Mouse (Mus musculus) layer of hippocampus, postnatal 10 days (tissue): ENCODE results near the gene Ubfd1. TPM values are rescaled to one million over a fixed set of nuclear protein-coding genes. Genes with fewer than 3 reads are reported as not detected.
A peak's percentile ranks its signal among the peaks of the same experiment; 100 is the strongest.

Experiments used
- DNase-seq, 2 experiments: peaks; one replicate each; pipeline ENCODE4 v3.0.0; 2021; ENCODE audit warnings: low spot score in 2 of 2
- long read RNA-seq: library from polyadenylated mRNA; stranded (forward); transcript quantifications from one replicate; pipeline ENCODE4 v2.0.0, GENCODE M21; 2023
- total RNA-seq, 2 experiments: library from RNA; stranded (reverse); gene quantifications; 2 replicates each; pipeline ENCODE4 v1.2.3; 2021

Ubfd1 gene
- 10 to 100 TPM; 71.6 to 71.8 TPM for total RNA-seq
- long read RNA-seq, full-length matches to known transcripts, result 19 of 34 reads
- long read RNA-seq, partial matches to known transcripts, result 3 of 34 reads
- long read RNA-seq, other reads (novel, unspliced or antisense), result 12 of 34 reads

- DNase-seq, result peak; percentile 95 to 97
Observed at GRCm38 (mm10) chr7:122066945-122067516, at the start of gene Ubfd1, which contains the start of gene Ears2. Ubfd1 (plus strand) TSS chr7:122067175. Ears2 (minus strand) TSS chr7:122067263.

GRCm38 (mm10) chr7:122018247-122018646 is 48.7 kb upstream of the Ubfd1 start:
- no peak for DNase-seq

- DNase-seq, result peak in 1 of 2 experiments; percentile 24
Observed at GRCm38 (mm10) chr7:122018978-122019377, 48.0 kb upstream of the Ubfd1 start.

- DNase-seq, result no peak
Observed at GRCm38 (mm10) chr7:122020273-122020666, 46.7 kb upstream of the Ubfd1 start.

GRCm38 (mm10) chr7:122020667-122021354 is 46.2 kb upstream of the Ubfd1 start, which contains the start of gene Gga2:
Gga2 (minus strand) TSS chr7:122021222.
- DNase-seq, result peak; percentile 82 to 90

- DNase-seq, result no peak
Observed at GRCm38 (mm10) chr7:122022131-122022530, 44.8 kb upstream of the Ubfd1 start.

DNA sequence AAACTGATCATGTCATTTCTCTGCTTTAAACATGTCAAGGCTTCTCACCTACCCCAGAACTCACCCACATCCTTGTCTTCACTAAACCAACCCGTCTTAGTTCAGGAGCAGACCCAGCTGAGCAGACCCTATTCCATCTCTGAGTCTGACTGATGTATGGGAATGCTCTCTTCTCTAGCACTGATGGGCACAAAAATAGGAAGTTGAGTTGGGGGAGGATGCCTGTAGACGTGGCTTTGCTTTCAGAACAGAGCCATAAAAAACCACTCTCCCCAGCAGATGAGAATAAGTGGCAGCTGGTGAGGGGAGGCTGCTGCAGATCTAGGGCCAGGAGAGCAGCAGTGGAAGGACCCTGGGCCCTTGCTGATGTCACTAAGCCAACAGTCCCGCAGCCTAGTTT is 33.6 kb upstream of the Ubfd1 start:
- DNase-seq, result no peak

DNA sequence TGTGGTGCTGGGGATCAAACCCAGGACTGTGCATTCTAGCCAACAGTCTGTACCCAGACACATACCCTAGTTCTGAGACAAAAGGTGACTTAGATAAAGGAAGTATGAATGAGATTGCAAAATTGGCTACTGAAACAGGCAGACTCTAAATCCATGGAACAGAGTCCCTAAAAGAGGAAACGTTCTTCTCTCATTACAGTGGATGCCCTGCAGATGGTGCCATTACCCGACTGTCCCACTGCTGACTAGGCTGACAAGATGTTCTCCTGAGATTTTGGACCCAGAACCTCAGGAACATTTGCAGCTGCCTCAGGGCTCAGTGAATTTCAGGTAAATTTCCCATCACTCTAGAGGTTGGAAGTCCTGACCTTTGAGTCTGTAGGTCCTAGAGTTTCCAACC is 32.6 kb upstream of the Ubfd1 start:
- DNase-seq, result no peak

GRCm38 (mm10) chr7:122044106-122044505 is 22.9 kb upstream of the Ubfd1 start:
- DNase-seq, result no peak

DNA sequence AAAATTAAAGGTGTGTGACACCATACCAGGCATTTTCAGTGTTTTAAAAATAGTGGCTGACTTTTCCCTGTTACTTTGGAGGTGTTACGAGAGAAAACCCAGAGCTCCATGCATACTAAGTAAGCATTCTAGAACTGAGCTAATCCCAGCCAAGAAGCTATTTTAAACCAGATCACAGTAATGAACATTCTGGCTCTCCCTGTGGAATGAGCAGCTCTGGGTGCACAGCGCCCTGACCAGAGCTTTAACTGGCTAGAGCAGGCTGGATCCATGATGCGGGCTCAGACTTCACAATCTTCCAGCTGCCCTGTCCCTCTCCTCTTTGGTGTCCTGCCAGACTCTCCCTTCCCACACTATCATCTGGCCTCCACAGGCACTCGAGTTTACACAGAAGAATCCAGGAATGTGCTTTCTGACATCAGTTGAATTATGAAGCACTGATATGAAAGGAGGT is 21.8 kb upstream of the Ubfd1 start:
- no peak for DNase-seq

- no peak for DNase-seq
Observed at GRCm38 (mm10) chr7:122045711-122046110, 21.3 kb upstream of the Ubfd1 start.

- no peak for DNase-seq
Observed at GRCm38 (mm10) chr7:122046813-122047212, 20.2 kb upstream of the Ubfd1 start.

GRCm38 (mm10) chr7:122048191-122048590 is 18.8 kb upstream of the Ubfd1 start:
- DNase-seq, result no peak

- no peak for DNase-seq
Observed at GRCm38 (mm10) chr7:122050834-122051233, 16.1 kb upstream of the Ubfd1 start.

DNA sequence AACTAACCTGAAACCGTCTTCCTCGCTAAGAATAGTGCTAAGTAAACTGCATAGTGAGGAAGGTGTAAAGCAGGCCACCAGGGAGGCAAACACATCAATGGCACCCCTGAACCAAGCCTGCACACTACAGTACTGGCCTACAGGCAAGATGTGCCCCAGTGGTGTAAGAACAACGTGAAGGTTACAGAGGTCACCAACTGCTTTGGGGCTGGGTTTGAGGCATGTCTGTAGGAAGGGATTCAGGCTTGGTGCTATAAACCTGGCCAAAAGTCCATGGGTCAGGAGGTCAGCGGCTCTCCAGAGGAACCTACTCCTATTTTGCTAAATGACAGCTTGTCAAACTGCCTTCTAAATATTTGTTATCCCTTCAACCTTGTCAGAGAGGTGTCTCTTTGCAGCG is 10.3 kb upstream of the Ubfd1 start:
- DNase-seq, result no peak

DNA sequence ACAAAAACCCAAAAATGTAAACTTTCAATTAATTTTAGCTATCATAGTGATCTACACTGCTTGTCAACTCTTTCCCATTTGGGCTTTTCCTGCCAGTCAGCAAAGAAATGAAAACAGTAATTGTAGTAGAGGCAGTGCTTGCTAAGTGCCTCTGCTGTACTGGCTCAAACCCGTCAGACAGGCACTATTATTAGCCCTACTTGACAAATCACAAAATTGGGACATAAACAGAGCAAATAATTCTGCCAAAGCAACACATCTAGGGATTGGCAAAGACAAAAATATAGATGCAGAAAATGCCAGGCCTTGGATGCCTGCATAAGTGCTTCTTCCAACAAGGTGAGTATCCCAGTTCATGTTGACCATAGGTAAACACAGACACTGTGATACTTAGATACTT is 1.3 kb upstream of the Ubfd1 start:
- DNase-seq, result no peak

DNA sequence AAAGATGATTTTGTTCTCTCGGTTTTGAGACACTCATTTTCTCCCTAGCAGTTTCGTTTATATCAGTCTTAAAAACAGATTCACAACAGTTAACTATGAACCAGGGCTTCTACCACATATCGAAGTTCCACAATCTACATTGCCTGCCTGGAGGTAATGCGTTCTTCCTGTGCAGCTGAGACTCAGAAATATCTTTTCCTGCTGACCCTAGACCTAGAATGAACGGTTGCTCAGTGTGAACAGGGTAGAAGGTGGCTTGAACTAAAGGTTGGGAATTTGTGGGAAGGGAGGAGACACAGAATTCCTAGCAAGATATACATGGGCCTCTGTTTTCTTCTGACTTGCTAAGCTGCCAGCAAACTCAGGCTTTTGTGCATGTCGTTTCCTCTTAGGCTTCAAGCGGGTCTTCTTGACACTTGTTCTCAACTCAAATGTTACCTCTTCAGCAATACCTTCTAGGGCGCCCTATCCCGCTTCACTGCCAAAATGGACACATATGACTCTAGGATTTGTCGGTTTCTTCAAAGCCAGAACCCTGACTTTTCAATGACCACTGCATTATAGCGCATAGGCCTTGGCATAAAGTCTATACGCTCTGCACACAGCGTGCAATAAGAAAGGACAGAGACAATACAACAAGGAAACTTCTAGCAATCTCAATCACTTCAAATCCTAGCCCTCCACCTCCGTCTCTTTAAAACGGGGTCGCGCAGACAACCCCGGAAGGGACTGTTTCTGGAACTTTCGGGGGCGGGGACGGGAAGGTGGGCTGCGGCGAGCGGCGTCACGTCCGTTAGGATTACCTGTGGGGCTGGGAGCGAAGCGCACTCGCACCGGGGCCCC is 652 bp upstream of the Ubfd1 start:
- DNase-seq, result peak in 1 of 2 experiments; percentile 13

GRCm38 (mm10) chr7:122067517-122068381 is 774 bp downstream of the Ubfd1 start:
- DNase-seq, result peak in 1 of 2 experiments; percentile 23

DNA sequence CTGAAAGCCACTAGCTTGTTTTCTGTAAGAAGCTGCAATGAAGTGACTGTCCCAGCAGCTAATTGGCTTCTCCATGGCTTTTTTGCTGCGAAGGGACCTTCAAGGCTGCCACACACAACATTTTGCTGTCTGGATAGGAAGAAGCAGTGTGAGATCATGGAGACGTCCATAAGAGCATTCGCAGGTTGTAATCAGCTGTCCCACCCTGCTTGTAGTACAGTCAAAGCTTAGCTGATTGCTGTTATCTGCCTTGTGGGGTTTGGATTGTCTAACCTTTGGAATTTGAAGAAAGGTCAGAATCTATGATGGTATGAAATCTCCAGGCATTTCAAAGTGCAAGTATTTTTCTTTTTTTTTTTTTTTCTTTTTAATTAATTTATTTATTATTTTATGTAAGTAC is 7.4 kb downstream of the Ubfd1 start:
- no peak for DNase-seq

- DNase-seq, result no peak
Observed at GRCm38 (mm10) chr7:122079798-122080554, 13.0 kb downstream of the Ubfd1 start.
